Mouse (Mus musculus) right cerebral cortex, adult 18-20 months (tissue): Measurements from ENCODE around the gene Stox1.

Experiments
- DNase-seq: peaks from one replicate; pipeline ENCODE4 v3.0.0; 2022; ENCODE audit warnings: mixed read lengths

Stox1 gene

DNA sequence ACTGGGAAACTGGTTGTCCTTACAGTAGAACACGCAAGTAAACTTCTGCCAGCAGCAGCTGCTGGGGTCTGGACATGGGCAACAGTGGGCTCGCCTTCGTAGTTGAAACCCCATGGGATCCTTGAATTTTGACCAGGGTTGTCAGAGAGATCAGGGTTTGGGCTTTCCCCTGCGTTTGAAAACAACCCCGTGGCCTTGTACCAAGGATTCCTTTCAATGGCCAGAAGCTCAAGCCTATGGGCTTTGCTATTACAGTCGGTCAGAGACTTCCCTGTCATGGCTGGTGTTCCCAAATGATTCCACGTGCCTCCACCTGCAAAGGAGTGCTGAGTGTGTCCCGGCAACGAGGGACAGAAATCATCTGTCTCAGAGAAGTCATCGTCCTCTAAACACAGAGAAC, 61.8 kb downstream of the Stox1 start:
- DNase-seq: no peak

DNA sequence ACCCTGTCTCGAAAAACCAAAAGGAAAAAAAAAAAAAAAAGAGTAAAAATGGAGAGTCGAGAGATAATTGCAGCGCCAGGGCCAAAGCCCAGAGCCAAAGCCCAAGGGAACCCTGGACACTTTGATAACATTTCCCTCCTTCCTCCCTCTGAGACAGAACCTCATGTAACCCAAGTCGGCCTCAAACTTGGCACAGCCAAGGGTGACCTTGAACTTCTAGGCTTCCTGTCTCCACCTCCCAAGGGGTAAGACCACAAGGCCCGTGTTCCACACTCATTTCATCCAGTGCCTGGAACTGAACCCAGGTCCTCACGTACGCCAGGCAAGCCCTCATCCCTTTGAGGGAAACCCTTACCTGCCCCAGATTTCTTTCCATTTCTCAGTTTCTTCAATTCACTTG, 69.2 kb downstream of the Stox1 start:
- DNase-seq: no peak

DNA sequence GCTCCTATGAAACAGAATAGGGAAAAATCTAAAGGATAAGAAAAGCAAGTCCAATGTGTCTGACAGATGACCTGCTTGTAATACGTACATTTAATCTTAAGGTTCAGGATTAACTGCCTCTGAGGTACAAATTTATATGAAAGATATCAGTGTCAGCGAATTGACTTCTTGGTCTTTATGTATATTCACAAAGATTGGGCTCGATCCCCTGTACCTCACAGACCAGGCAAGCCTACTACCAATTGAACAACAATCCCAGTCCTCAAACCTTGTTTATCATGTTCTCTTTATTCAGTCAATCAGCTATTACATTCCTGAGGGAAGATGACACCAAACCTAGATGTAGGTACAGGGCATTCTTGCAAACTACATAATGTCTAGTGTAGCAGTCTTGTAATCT, 74.0 kb downstream of the Stox1 start:
- DNase-seq: no peak

DNA sequence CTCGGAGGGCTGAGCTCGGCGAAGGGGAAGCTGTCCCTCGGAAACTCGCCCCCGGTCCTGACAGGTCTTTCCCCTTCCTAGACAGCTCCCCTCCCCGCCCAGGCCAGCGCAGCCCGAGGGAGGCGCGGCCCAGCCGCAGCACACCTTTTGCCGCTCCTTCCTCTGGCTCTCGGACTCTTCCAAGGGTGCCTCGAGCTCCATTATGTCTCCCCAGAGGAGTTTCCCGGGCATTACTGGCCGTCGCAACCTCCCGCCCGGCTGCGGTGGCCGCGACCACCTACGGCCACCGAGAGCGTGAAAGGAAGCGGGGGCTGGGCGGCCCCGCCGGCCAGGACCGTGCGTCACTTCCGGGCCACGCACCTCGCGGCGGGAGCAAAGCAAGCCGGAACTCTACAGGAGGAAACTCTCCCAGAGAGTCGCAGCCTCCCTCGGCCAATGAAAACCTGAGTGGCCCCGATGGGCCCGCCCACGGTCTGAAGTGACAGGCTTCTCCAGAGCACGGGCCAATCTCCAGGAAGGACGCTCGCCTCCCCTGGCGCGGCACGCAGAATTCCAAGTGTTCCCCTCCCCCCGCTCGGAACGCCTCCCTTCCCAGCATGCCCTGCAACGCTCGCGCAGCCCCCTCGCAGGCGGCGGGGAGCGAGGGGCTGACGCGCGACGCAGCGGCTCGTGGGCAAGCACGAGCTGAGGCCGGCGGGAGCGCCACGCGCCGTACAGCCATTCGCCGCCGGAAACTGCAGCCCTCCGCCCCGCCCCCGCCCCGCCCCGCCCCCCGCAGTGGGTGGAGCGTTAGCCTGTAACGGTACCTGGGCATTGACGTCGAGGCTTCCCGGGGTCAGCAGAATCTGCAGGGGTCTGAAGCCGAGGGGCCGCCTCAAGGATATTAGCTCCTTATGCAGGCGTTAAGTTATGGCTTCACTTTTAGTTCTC, 74.8 kb downstream of the Stox1 start, which contains the start of gene Ddx50:
Gene Ddx50, minus strand, starts transcription at position 338 of the 930 bp plus-strand sequence.
- DNase-seq: peak; percentile 100

DNA sequence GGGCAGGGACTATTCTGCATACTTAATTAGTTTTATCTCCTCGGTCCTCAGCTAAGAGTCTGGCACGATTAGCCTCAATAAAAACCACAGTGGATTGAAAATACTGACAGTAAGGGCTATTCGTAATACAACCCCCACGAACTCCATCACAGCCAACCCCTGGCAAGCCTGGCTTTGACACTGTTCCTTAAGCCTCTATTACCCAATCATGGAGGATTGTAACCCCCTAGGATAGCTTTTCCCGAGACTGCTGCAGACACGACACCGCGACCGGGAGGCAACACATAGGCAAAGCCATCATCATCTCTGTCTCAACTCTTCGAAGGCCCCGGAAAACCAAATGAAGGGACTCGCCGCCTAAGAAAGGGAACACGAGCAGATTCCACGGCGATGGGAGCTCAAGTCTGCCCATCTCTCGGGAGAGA, 75.6 kb downstream of the Stox1 start:
- DNase-seq: no peak
